ENCODE assay signal across 19 mouse cellular contexts in the genomic region with DNA sequence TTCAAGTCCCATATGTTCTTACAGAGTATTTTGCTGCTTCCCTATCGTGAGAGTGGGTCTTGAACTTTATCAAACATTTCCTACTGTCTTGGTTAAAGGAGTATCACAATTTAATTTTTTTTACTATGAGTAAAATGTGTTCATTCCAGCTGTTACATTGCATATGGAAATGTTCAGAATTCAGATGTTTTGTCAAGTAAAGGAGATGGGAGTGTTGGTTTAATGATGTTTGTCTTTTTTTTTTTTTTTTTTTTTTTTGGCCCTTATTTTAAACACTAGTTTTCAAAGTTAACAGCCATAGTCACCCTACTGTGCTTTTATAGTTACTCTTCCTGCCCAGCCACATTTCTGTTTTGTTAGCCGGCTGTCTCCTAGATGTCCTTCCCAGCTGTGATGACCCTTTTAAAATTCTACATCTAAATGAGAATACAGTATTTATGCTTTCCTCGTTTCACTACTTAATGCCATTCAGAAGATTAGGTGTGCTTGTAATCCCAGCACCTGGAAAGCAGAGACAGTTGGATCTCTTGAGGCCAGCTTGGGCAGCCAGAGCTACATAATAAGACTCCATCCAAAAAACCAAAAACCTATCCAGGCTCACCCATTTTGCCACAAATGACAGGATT. TPM values are rescaled to one million over a fixed set of nuclear protein-coding genes. Genes with fewer than 3 reads are reported as not detected.
"Had no signal": no experiment of that assay in that cellular context is flagged by ENCODE, and none has a peak within 500 bp of the region (broad histone marks: within the 10 kb centered on the region; RNA-seq: fewer than 3 reads in every experiment).

No protein-coding gene starts in this region.

- H3K4me3 ChIP-seq: midbrain, embryonic 10.5 days; midbrain, embryonic 12.5 days; myocyte; neural tube, embryonic 13.5 days; neural tube, embryonic 15.5 days had no signal

- H3K9ac ChIP-seq: lung, embryonic 14.5 days; midbrain, embryonic 12.5 days; neural tube, embryonic 13.5 days; neural tube, embryonic 15.5 days had no signal

- ATAC-seq: midbrain, embryonic 16.5 days had no signal

- DNase-seq: lung, embryonic 14.5 days; lung, postnatal 10 days; lung, postnatal 4 days; midbrain, embryonic 14.5 days; retina, postnatal 1 day; right cerebral cortex, adult 18-20 months; right cerebral cortex, postnatal 25 days; right cerebral cortex, postnatal 4 days; spleen, adult 18-20 months; thymus, adult 18-20 months; thymus, postnatal 14 days; thymus, postnatal 36 days had no signal

- H3K4me2 ChIP-seq: lung, embryonic 14.5 days; midbrain, embryonic 12.5 days; neural tube, embryonic 13.5 days; neural tube, embryonic 15.5 days had no signal

- H3K9me3 ChIP-seq: midbrain, embryonic 10.5 days; midbrain, embryonic 12.5 days; neural tube, embryonic 13.5 days; neural tube, embryonic 15.5 days had no signal

- H3K36me3 ChIP-seq: midbrain, embryonic 12.5 days; neural tube, embryonic 13.5 days; neural tube, embryonic 15.5 days had no signal

- H3K27me3 ChIP-seq: midbrain, embryonic 12.5 days; neural tube, embryonic 13.5 days; neural tube, embryonic 15.5 days had no signal

- H3K27ac ChIP-seq: midbrain, embryonic 10.5 days; midbrain, embryonic 12.5 days; neural tube, embryonic 13.5 days; neural tube, embryonic 15.5 days had no signal

RNA-seq across cellular contexts. Expression of a gene that starts 4.8 kb away (rescaled TPM):
- total RNA-seq: megakaryocyte-erythroid progenitor cell, adult 5-6 weeks had no signal
